Mouse (Mus musculus) cerebellum, adult 2 months (tissue): ENCODE results near the gene Capn10. TPM values are rescaled to one million over a fixed set of nuclear protein-coding genes. Genes with fewer than 3 reads are reported as not detected.

Experiments used
- DNase-seq, 2 experiments: peaks; one replicate each; pipeline ENCODE4 v3.0.0; 2021
- H3K27ac ChIP-seq: fragments of 200-500 bp; 2 replicates; pipeline ENCODE4 v1.5.1; 2012; ENCODE audit warnings: low read length, control low read depth, inconsistent platforms; ENCODE audit not compliant: insufficient read depth
- H3K27me3 ChIP-seq: fragments of 200-500 bp; 2 replicates; pipeline ENCODE4 v1.6.1; 2012; ENCODE audit warnings: inconsistent platforms, mild to moderate bottlenecking, low read length, moderate library complexity; ENCODE audit not compliant: control insufficient read depth, insufficient read depth
- H3K4me1 ChIP-seq: fragments of 200-500 bp; 2 replicates; pipeline ENCODE4 v1.6.1; 2011; ENCODE audit warnings: low read length; ENCODE audit not compliant: control insufficient read depth, insufficient read depth
- H3K4me3 ChIP-seq: fragments of 200-500 bp; replicated peaks from 2 replicates; pipeline ENCODE3; 2011; ENCODE audit warnings: mild to moderate bottlenecking, low read depth, low read length, control low read depth; ENCODE audit not compliant: insufficient read depth
- CTCF ChIP-seq: fragments of 200-500 bp; IDR thresholded peaks from 2 replicates; pipeline ENCODE4 v1.5.1; 2011; ENCODE audit warnings: low read depth, mild to moderate bottlenecking, control low read depth, low read length, moderate library complexity, borderline replicate concordance; ENCODE audit not compliant: insufficient read depth
- POLR2A ChIP-seq: fragments of 200-500 bp; IDR thresholded peaks from 2 replicates; pipeline ENCODE4 v1.6.1; 2011; ENCODE audit warnings: low read length, control low read depth, borderline replicate concordance; ENCODE audit not compliant: insufficient read depth
- WGBS: fragments of 180-500 bp; shearing (Covaris S2); methylation state at CpG from one replicate; pipeline ENCODE4 v1.1.7; 2018; 5-methylcytosine and 5-hydroxymethylcytosine counted together
- polyA plus RNA-seq: library from polyadenylated mRNA; depleted of rRNA; stranded (reverse); fragments of >200 nt; gene quantifications from 2 replicates; pipeline ENCODE4 v1.2.3, GENCODE M21; 2012

Gene Capn10
- polyA plus RNA-seq, 1 experiment, result 44.5 TPM

- 0% methylated on average over 1 of the region's 1 CpGs for WGBS
- no peak for DNase-seq
- TF ChIP-seq CTCF (no peak), POLR2A (no peak)
- H3K4me1 ChIP-seq, result peaks cover 2% of the 10 kb centered on the region
- no peaks in the 10 kb centered on the region for H3K27me3 ChIP-seq
- no peak overlapping the region for H3K4me3 ChIP-seq
- H3K27ac ChIP-seq, result no peak overlapping the region
These were observed 3.9 kb upstream of the Capn10 start for GRCm38 (mm10) chr1:92930171-92930706.

- DNase-seq, result no peak
- H3K4me3 ChIP-seq, result peak overlapping the region; percentile 70
- peaks cover 6% of the 10 kb centered on the region for H3K4me1 ChIP-seq
- no peaks in the 10 kb centered on the region for H3K27me3 ChIP-seq
- WGBS, result 76% methylated on average over 4 of the region's 4 CpGs
- peak overlapping the region; percentile 83 for H3K27ac ChIP-seq
- TF ChIP-seq POLR2A (no peak), CTCF (no peak)
These were observed 565 bp upstream of the Capn10 start for GRCm38 (mm10) chr1:92933611-92934010.

- DNase-seq, result peak; percentile 49 to 53
- Histone ChIP-seq H3K27me3 (no peaks in the 10 kb centered on the region), H3K27ac (no peak overlapping the region), H3K4me1 (peaks cover 6% of the 10 kb centered on the region), H3K4me3 (peak overlapping the region; percentile 70)
- no peak for TF ChIP-seq POLR2A
- TF ChIP-seq CTCF, result no peak
- 6% methylated on average over 10 of the region's 10 CpGs for WGBS
These were observed 1.1 kb downstream of the Capn10 start for GRCm38 (mm10) chr1:92935054-92935962.

GRCm38 (mm10) chr1:92935977-92936376 is 1.8 kb downstream of the Capn10 start:
- no peaks in the 10 kb centered on the region for H3K27me3 ChIP-seq
- DNase-seq, result no peak
- no peak overlapping the region for H3K27ac ChIP-seq
- H3K4me1 ChIP-seq, result peaks cover 6% of the 10 kb centered on the region
- 31% methylated on average over 2 of the region's 2 CpGs for WGBS
- no peak overlapping the region for H3K4me3 ChIP-seq
- TF ChIP-seq CTCF (no peak), POLR2A (no peak)

GRCm38 (mm10) chr1:92936467-92936866 is 2.3 kb downstream of the Capn10 start:
- Histone ChIP-seq H3K4me3 (no peak overlapping the region), H3K27me3 (no peaks in the 10 kb centered on the region), H3K27ac (no peak overlapping the region), H3K4me1 (peaks cover 6% of the 10 kb centered on the region)
- WGBS, result 71% methylated on average over 3 of the region's 3 CpGs
- DNase-seq, result no peak
- TF ChIP-seq POLR2A (no peak), CTCF (no peak)

GRCm38 (mm10) chr1:92937797-92938196 is 3.6 kb downstream of the Capn10 start:
- Histone ChIP-seq H3K27me3 (no peaks in the 10 kb centered on the region), H3K4me3 (no peak overlapping the region), H3K4me1 (peaks cover 6% of the 10 kb centered on the region), H3K27ac (no peak overlapping the region)
- DNase-seq, result no peak
- TF ChIP-seq CTCF (no peak), POLR2A (no peak)
- 91% methylated on average over 3 of the region's 3 CpGs for WGBS

GRCm38 (mm10) chr1:92939746-92940145 is 5.6 kb downstream of the Capn10 start:
- Histone ChIP-seq H3K27ac (no peak overlapping the region), H3K4me1 (peaks cover 3% of the 10 kb centered on the region; the same call in 1 of the 2 replicates), H3K4me3 (no peak overlapping the region), H3K27me3 (no peaks in the 10 kb centered on the region)
- DNase-seq, result peak; percentile 57 to 67
- TF ChIP-seq CTCF, result no peak
- TF ChIP-seq POLR2A, result no peak
- 95% methylated on average over 4 of the region's 4 CpGs for WGBS
